Mouse (Mus musculus): Measurements from ENCODE around the gene Serpinc1. TPM values are rescaled to one million over a fixed set of nuclear protein-coding genes. Genes with fewer than 3 reads are reported as not detected.
A peak's percentile ranks its signal among the peaks of the same experiment; 100 is the strongest.
"Not testable (repeated sequence)": the region's sequence is repeated elsewhere in the genome, so short reads cannot be mapped to it uniquely, and the experiment has no call there.

The Serpinc1 gene
- polyA plus RNA-seq, 1 experiment from 2014 or later = 1.9 TPM

DNA sequence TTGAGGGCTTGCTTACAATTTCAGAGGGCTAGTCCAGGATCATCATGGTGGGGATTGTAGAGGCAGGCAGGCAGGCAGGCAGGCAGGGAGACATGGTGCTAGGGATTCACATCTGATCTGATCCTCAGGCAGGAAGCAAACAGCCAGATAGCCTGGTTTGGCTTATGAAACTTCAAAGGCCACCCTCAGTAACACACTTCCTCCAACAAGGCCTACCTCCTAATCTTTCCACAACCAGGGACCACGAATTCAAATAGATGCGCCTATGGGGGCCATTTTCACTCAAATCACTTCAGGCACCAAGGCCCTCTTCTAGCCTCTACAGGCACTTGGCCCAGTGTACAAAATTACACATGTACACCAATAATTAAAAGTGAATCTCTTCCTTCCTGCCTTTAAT is 48.8 kb downstream of the Serpinc1 start:
- no peak for ATAC-seq (replicated peaks; ENCODE audit: insufficient number of reproducible peaks, low FRiP score, low TSS enrichment, low read depth)
- Histone ChIP-seq H3K4me3 (ENCODE audit: low read depth, low read length) (no peak overlapping the region), H3K27me3 (ENCODE audit: control insufficient read depth, insufficient read depth, low read length) (no peaks in the 10 kb centered on the region), H3K36me3 (replicated peaks; ENCODE audit: control insufficient read depth, insufficient read depth, low read depth, low read length) (peaks cover 2% of the 10 kb centered on the region; the same call in 1 of the 2 replicates), H3K4me2 (ENCODE audit: low read depth, low read length) (no peak overlapping the region), H3K9ac (replicated peaks; ENCODE audit: low read length) (no peak overlapping the region), H3K9me3 (replicated peaks; ENCODE audit: control insufficient read depth, low read length) (no peaks in the 10 kb centered on the region), H3K4me1 (ENCODE audit: control insufficient read depth, insufficient read depth, low read length) (no peaks in the 10 kb centered on the region), H3K27ac (replicated peaks; ENCODE audit: low read depth, low read length) (no peak overlapping the region)
- 86% methylated on average over 2 of the region's 2 CpGs for WGBS
- DNase-seq (ENCODE audit: low spot score) = no peak

DNA sequence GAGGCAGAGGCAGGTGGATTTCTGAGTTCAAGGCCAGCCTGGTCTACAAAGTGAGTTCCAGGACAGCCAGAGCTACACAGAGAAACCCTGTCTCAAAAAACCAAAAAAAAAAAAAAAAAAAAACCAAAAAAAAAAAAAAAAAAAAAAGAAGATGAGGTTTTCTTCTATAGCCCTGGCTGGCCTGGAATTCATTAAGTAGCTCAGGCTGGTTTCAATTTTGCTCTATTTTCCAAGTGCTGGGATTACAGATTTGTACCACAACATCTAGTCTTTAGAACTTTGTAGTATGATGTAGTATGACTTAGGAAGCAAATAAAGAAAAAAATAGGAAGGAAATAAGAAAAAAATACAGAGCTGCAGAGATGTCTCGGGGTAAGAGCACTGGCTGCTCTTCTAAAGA is 50.0 kb downstream of the Serpinc1 start:
- not testable (repeated sequence) for H3K27me3 ChIP-seq (ENCODE audit: control insufficient read depth, insufficient read depth, low read length); H3K4me1 ChIP-seq (ENCODE audit: control insufficient read depth, insufficient read depth, low read length); H3K9ac ChIP-seq (replicated peaks; ENCODE audit: low read length); H3K4me2 ChIP-seq (ENCODE audit: low read depth, low read length); ATAC-seq (replicated peaks; ENCODE audit: insufficient number of reproducible peaks, low FRiP score, low TSS enrichment, low read depth); H3K4me3 ChIP-seq (ENCODE audit: low read depth, low read length); H3K9me3 ChIP-seq (replicated peaks; ENCODE audit: control insufficient read depth, low read length); H3K27ac ChIP-seq (replicated peaks; ENCODE audit: low read depth, low read length); H3K36me3 ChIP-seq (replicated peaks; ENCODE audit: control insufficient read depth, insufficient read depth, low read depth, low read length)
- 53% methylated on average over 1 of the region's 1 CpGs for WGBS
- DNase-seq (ENCODE audit: low spot score) = peak; percentile 76

- H3K9me3 ChIP-seq (replicated peaks; ENCODE audit: control insufficient read depth, low read length) = no peaks in the 10 kb centered on the region
- H3K27ac ChIP-seq (replicated peaks; ENCODE audit: low read depth, low read length) = no peak overlapping the region
- ATAC-seq (replicated peaks; ENCODE audit: insufficient number of reproducible peaks, low FRiP score, low TSS enrichment, low read depth) (no peak), DNase-seq (ENCODE audit: low spot score) (no peak)
- 92% methylated on average over 3 of the region's 3 CpGs for WGBS
- H3K9ac ChIP-seq (replicated peaks; ENCODE audit: low read length) = no peak overlapping the region
- H3K4me1 ChIP-seq (ENCODE audit: control insufficient read depth, insufficient read depth, low read length) = no peaks in the 10 kb centered on the region
- H3K36me3 ChIP-seq (replicated peaks; ENCODE audit: control insufficient read depth, insufficient read depth, low read depth, low read length) = peaks cover 2% of the 10 kb centered on the region; the same call in 1 of the 2 replicates
- no peak overlapping the region for H3K4me2 ChIP-seq (ENCODE audit: low read depth, low read length)
- no peak overlapping the region for H3K4me3 ChIP-seq (ENCODE audit: low read depth, low read length)
- H3K27me3 ChIP-seq (ENCODE audit: control insufficient read depth, insufficient read depth, low read length) = no peaks in the 10 kb centered on the region
Measured at GRCm38 (mm10) chr1:161030058-161030457, 51.7 kb downstream of the Serpinc1 start.

DNA sequence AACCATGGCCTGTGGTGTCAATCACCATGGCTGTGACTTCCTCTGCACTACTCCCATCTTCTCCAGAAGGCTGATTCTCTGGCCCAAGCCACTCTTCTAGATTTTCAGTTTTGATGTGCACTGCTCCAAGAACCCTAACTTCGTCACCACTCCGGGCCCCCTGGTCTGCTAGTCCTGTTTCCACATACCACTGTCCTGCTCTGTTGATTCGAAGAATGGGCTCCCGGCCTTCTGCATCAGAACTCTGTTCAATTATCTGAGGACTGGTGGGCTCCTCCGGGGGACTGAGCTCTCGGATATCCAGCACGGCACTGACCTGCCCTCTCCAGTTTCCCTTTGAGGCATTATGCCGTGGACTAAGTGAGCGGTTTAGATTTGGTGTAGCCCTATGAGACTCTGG is 53.5 kb downstream of the Serpinc1 start:
- Histone ChIP-seq H3K4me1 (ENCODE audit: control insufficient read depth, insufficient read depth, low read length) (no peaks in the 10 kb centered on the region), H3K9ac (replicated peaks; ENCODE audit: low read length) (no peak overlapping the region), H3K36me3 (replicated peaks; ENCODE audit: control insufficient read depth, insufficient read depth, low read depth, low read length) (peaks cover 2% of the 10 kb centered on the region; the same call in 1 of the 2 replicates), H3K27me3 (ENCODE audit: control insufficient read depth, insufficient read depth, low read length) (no peaks in the 10 kb centered on the region), H3K9me3 (replicated peaks; ENCODE audit: control insufficient read depth, low read length) (no peaks in the 10 kb centered on the region), H3K27ac (replicated peaks; ENCODE audit: low read depth, low read length) (no peak overlapping the region), H3K4me2 (ENCODE audit: low read depth, low read length) (no peak overlapping the region), H3K4me3 (ENCODE audit: low read depth, low read length) (no peak overlapping the region)
- DNase-seq (ENCODE audit: low spot score) (no peak), ATAC-seq (replicated peaks; ENCODE audit: insufficient number of reproducible peaks, low FRiP score, low TSS enrichment, low read depth) (no peak)
- 83% methylated on average over 9 of the region's 9 CpGs for WGBS

- no peak for DNase-seq (ENCODE audit: low spot score)
- peaks cover 2% of the 10 kb centered on the region; the same call in 1 of the 2 replicates for H3K36me3 ChIP-seq (replicated peaks; ENCODE audit: control insufficient read depth, insufficient read depth, low read depth, low read length)
Measured at GRCm38 (mm10) chr1:161032345-161032744, 54.0 kb downstream of the Serpinc1 start.

GRCm38 (mm10) chr1:161033856-161034434 is 55.6 kb downstream of the Serpinc1 start:
- Histone ChIP-seq H3K27me3 (ENCODE audit: control insufficient read depth, insufficient read depth, low read length) (no peaks in the 10 kb centered on the region), H3K4me1 (ENCODE audit: control insufficient read depth, insufficient read depth, low read length) (no peaks in the 10 kb centered on the region), H3K9me3 (replicated peaks; ENCODE audit: control insufficient read depth, low read length) (no peaks in the 10 kb centered on the region), H3K27ac (replicated peaks; ENCODE audit: low read depth, low read length) (peak overlapping the region; percentile 73), H3K36me3 (replicated peaks; ENCODE audit: control insufficient read depth, insufficient read depth, low read depth, low read length) (peaks cover 5% of the 10 kb centered on the region), H3K4me3 (ENCODE audit: low read depth, low read length) (peak overlapping the region; percentile 84), H3K9ac (replicated peaks; ENCODE audit: low read length) (peak overlapping the region; percentile 84), H3K4me2 (ENCODE audit: low read depth, low read length) (peak overlapping the region; percentile 58)
- ATAC-seq (replicated peaks; ENCODE audit: insufficient number of reproducible peaks, low FRiP score, low TSS enrichment, low read depth) (no peak), DNase-seq (ENCODE audit: low spot score) (no peak)
- WGBS = 2% methylated on average over 16 of the region's 21 CpGs

More at GRCm38 (mm10) chr1:161032345-161032744, 54.0 kb downstream of the Serpinc1 start:
- Histone ChIP-seq H3K4me3 (ENCODE audit: low read depth, low read length) (no peak overlapping the region), H3K9me3 (replicated peaks; ENCODE audit: control insufficient read depth, low read length) (no peaks in the 10 kb centered on the region), H3K27me3 (ENCODE audit: control insufficient read depth, insufficient read depth, low read length) (no peaks in the 10 kb centered on the region), H3K9ac (replicated peaks; ENCODE audit: low read length) (no peak overlapping the region), H3K4me1 (ENCODE audit: control insufficient read depth, insufficient read depth, low read length) (no peaks in the 10 kb centered on the region), H3K27ac (replicated peaks; ENCODE audit: low read depth, low read length) (no peak overlapping the region), H3K4me2 (ENCODE audit: low read depth, low read length) (no peak overlapping the region)
- 94% methylated on average over 7 of the region's 7 CpGs for WGBS
- ATAC-seq (replicated peaks; ENCODE audit: insufficient number of reproducible peaks, low FRiP score, low TSS enrichment, low read depth) = no peak

GRCm38 (mm10) chr1:161034435-161035280 is 56.3 kb downstream of the Serpinc1 start, which contains the start of gene Zbtb37:
Zbtb37 (minus strand) TSS chr1:161034849.
- Histone ChIP-seq H3K4me2 (ENCODE audit: low read depth, low read length) (peak within 1 kb of the TSS; percentile 66), H3K4me3 (ENCODE audit: low read depth, low read length) (peak within 1 kb of the TSS; percentile 84), H3K27ac (replicated peaks; ENCODE audit: low read depth, low read length) (peak within 1 kb of the TSS; percentile 84), H3K27me3 (ENCODE audit: control insufficient read depth, insufficient read depth, low read length) (no peaks in the 10 kb centered on the region), H3K9me3 (replicated peaks; ENCODE audit: control insufficient read depth, low read length) (no peaks in the 10 kb centered on the region), H3K4me1 (ENCODE audit: control insufficient read depth, insufficient read depth, low read length) (no peaks in the 10 kb centered on the region), H3K9ac (replicated peaks; ENCODE audit: low read length) (peak within 1 kb of the TSS; percentile 91), H3K36me3 (replicated peaks; ENCODE audit: control insufficient read depth, insufficient read depth, low read depth, low read length) (peaks cover 5% of the 10 kb centered on the region)
- DNase-seq (ENCODE audit: low spot score) (peak; percentile 100), ATAC-seq (replicated peaks; ENCODE audit: insufficient number of reproducible peaks, low FRiP score, low TSS enrichment, low read depth) (peak; percentile 86)
- under 1% methylated on average over 40 of the region's 76 CpGs for WGBS

- Histone ChIP-seq H3K4me2 (ENCODE audit: low read depth, low read length) (peak overlapping the region; percentile 66), H3K27me3 (ENCODE audit: control insufficient read depth, insufficient read depth, low read length) (no peaks in the 10 kb centered on the region), H3K27ac (replicated peaks; ENCODE audit: low read depth, low read length) (peak overlapping the region; percentile 84), H3K9ac (replicated peaks; ENCODE audit: low read length) (peak overlapping the region; percentile 91), H3K4me3 (ENCODE audit: low read depth, low read length) (peak overlapping the region; percentile 84), H3K4me1 (ENCODE audit: control insufficient read depth, insufficient read depth, low read length) (no peaks in the 10 kb centered on the region), H3K9me3 (replicated peaks; ENCODE audit: control insufficient read depth, low read length) (no peaks in the 10 kb centered on the region), H3K36me3 (replicated peaks; ENCODE audit: control insufficient read depth, insufficient read depth, low read depth, low read length) (peaks cover 5% of the 10 kb centered on the region)
- whole genome bisulfite sequencing = 0% methylated on average over 14 of the region's 14 CpGs
- DNase-seq (ENCODE audit: low spot score) (no peak), ATAC-seq (replicated peaks; ENCODE audit: insufficient number of reproducible peaks, low FRiP score, low TSS enrichment, low read depth) (peak; percentile 22)
Measured at GRCm38 (mm10) chr1:161035281-161035785, 56.9 kb downstream of the Serpinc1 start.
